Mouse (Mus musculus) hindbrain, embryonic 11.5 days (tissue): ENCODE results near the gene Phkb. TPM values are rescaled to one million over a fixed set of nuclear protein-coding genes. Genes with fewer than 3 reads are reported as not detected.

Source experiments
- ATAC-seq: fragments of 200-750 bp; cut with Nextera tagmentation; 2 replicates; pipeline ENCODE4 v1.8.0; 2017; ENCODE audit warnings: mild to moderate bottlenecking, moderate TSS enrichment, moderate library complexity; ENCODE audit not compliant: low FRiP score
- DNase-seq: peaks from one replicate; pipeline ENCODE4 v3.0.0-alpha.2; 2015; ENCODE audit warnings: low spot score
- H3K27ac ChIP-seq: fragments of 300-500 bp; sonication (generic); 2 replicates; pipeline ENCODE4 v1.5.1; 2014; ENCODE audit warnings: mild to moderate bottlenecking, low read depth, low read length
- H3K27me3 ChIP-seq: fragments of 300-500 bp; sonication (generic); 2 replicates; pipeline ENCODE4 v1.6.1; 2014; ENCODE audit warnings: mild to moderate bottlenecking, low read length, moderate library complexity, mixed read lengths; ENCODE audit not compliant: control insufficient read depth, insufficient read depth
- H3K36me3 ChIP-seq: fragments of 300-500 bp; sonication (generic); 2 replicates; pipeline ENCODE4 v1.6.1; 2014; ENCODE audit warnings: mild to moderate bottlenecking, low read length, moderate library complexity, mixed read lengths; ENCODE audit not compliant: control insufficient read depth, insufficient read depth
- H3K4me1 ChIP-seq: fragments of 300-500 bp; sonication (generic); replicated peaks from 2 replicates; pipeline ENCODE4 v1.6.1; 2014; ENCODE audit warnings: low read length, mixed read lengths; ENCODE audit not compliant: control insufficient read depth, insufficient read depth
- H3K4me2 ChIP-seq: fragments of 300-500 bp; sonication (generic); replicated peaks from 2 replicates; pipeline ENCODE4 v1.6.1; 2014; ENCODE audit warnings: mild to moderate bottlenecking, low read depth, low read length
- H3K4me3 ChIP-seq: fragments of 300-500 bp; sonication (generic); 2 replicates; pipeline ENCODE4 v1.5.1; 2014; ENCODE audit warnings: low read depth, low read length
- H3K9ac ChIP-seq: fragments of 300-500 bp; sonication (generic); 2 replicates; pipeline ENCODE4 v1.6.1; 2014; ENCODE audit warnings: low read depth, low read length
- H3K9me3 ChIP-seq: fragments of 300-500 bp; sonication (generic); 2 replicates; pipeline ENCODE4 v1.6.1; 2016; ENCODE audit warnings: low read length; ENCODE audit not compliant: control insufficient read depth
- WGBS: fragments of 180-500 bp; shearing (Covaris S2); extraction: QIAGEN DNeasy Blood & Tissue Kit; methylation state at CpG from one replicate; pipeline ENCODE4 v1.1.7; 2014; 5-methylcytosine and 5-hydroxymethylcytosine counted together
- polyA plus RNA-seq: library from polyadenylated mRNA; unstranded; fragments of >200 nt; fragmentation: Nextera tagmentation; extraction: Ambion mirVana; gene quantifications from 2 replicates; pipeline ENCODE4 v1.2.1, GENCODE M21; 2014

The Phkb gene
- polyA plus RNA-seq, 1 experiment from 2014 or later = 54.3 TPM

DNA sequence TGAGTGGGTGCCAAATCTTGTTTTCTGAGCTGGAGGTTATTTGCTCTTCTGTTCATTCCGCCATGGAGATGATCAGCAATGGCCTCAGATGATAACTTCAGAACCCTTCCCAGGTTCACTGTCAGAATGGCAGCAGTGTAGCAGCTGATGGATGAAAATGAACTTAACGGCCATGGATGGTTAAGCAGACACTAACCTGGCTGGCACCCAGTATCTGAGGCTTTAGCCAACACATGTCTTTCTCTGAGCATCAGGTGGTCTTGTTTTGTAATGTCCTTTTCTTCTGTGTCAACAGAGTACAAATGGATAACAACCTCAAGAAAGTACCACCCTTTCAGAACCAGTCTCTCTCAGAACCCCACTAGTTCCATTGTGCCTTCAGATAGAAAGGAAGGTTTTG lies 246.0 kb downstream of the Phkb start:
- DNase-seq (no peak), ATAC-seq (no peak)
- 91% methylated on average over 2 of the region's 2 CpGs for WGBS
- Histone ChIP-seq H3K4me3 (no peak overlapping the region), H3K27me3 (no peaks in the 10 kb centered on the region), H3K4me2 (no peak overlapping the region), H3K9ac (no peak overlapping the region), H3K36me3 (no peaks in the 10 kb centered on the region), H3K9me3 (no peaks in the 10 kb centered on the region), H3K27ac (no peak overlapping the region), H3K4me1 (no peaks in the 10 kb centered on the region)

DNA sequence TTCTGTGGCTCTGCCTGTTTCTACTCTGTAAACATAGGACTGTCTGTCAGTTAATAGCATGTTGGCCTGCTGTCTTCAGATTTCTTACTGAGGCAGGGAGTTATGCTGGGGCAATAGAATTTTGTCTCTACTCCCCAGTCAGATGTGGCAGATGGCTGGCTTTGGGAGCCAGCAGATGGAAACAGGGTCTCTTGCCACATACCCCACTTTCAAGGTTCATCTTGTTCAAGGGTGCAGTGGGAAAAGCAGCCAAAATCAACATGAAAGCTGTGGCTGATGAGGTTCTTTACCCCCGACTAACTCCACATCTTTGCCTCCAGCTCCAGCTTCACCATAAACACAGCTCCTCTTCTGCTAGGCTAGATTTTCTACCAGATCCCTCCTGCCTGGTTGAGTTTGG lies 246.7 kb downstream of the Phkb start:
- Histone ChIP-seq H3K36me3 (no peaks in the 10 kb centered on the region), H3K4me1 (no peaks in the 10 kb centered on the region), H3K4me2 (no peak overlapping the region), H3K27ac (no peak overlapping the region), H3K4me3 (no peak overlapping the region), H3K9me3 (no peaks in the 10 kb centered on the region), H3K9ac (no peak overlapping the region), H3K27me3 (no peaks in the 10 kb centered on the region)
- no peak for ATAC-seq
- WGBS = 89% methylated on average over 1 of the region's 1 CpGs
- DNase-seq = no peak

DNA sequence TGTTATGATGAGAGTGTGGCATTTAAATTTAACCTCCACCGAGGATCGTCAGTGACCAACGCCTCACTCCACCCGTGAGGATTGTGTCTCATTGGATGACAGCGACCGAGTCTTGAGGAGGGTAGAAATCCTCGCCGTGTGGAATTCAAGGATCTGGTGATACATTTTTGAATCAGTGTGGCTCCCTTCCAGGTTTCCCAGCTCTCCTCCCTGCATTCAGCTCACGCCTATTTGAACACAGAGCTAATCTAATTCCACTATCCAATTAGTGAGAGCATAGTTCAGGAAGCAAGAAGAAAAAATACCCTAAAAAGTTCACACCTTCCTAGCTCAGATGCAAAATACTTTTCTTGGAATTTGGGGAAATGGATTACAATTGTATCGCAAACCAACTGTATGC lies 249.9 kb downstream of the Phkb start:
- Histone ChIP-seq H3K27ac (no peak overlapping the region), H3K27me3 (no peaks in the 10 kb centered on the region), H3K4me2 (no peak overlapping the region), H3K36me3 (no peaks in the 10 kb centered on the region), H3K4me1 (no peaks in the 10 kb centered on the region), H3K9me3 (no peaks in the 10 kb centered on the region), H3K4me3 (no peak overlapping the region), H3K9ac (no peak overlapping the region)
- DNase-seq (no peak), ATAC-seq (no peak)
- WGBS = 90% methylated on average over 10 of the region's 10 CpGs

Other genes starting within 250 kb of the Phkb start
- 33.2 and 37.7 TPM in 2 replicates for gene Neto2, start 140.0 kb upstream of the Phkb start, polyA plus RNA-seq
- 110 and 111 TPM in 2 replicates for gene Itfg1, start within 50 bp of the Phkb start, polyA plus RNA-seq